Mouse (Mus musculus): ENCODE measurements around the gene Sptssa.

- no peak for TF ChIP-seq POLR2A (IDR thresholded peaks at IDR 0.05; ENCODE audit: borderline replicate concordance, extremely low read depth, low read depth, low read length)
- TF ChIP-seq CTCF (IDR thresholded peaks at IDR 0.05; ENCODE audit: insufficient read depth, low read length): no peak
Measured at GRCm38 (mm10) chr12:54652346-54652745, 4.0 kb downstream of the Sptssa start.
